Mouse (Mus musculus): ENCODE data around the gene Git1. TPM values are rescaled to one million over a fixed set of nuclear protein-coding genes. Genes with fewer than 3 reads are reported as not detected.

The Git1 gene
- polyA plus RNA-seq, 1 experiment from 2014 or later: 10.3 TPM

DNA sequence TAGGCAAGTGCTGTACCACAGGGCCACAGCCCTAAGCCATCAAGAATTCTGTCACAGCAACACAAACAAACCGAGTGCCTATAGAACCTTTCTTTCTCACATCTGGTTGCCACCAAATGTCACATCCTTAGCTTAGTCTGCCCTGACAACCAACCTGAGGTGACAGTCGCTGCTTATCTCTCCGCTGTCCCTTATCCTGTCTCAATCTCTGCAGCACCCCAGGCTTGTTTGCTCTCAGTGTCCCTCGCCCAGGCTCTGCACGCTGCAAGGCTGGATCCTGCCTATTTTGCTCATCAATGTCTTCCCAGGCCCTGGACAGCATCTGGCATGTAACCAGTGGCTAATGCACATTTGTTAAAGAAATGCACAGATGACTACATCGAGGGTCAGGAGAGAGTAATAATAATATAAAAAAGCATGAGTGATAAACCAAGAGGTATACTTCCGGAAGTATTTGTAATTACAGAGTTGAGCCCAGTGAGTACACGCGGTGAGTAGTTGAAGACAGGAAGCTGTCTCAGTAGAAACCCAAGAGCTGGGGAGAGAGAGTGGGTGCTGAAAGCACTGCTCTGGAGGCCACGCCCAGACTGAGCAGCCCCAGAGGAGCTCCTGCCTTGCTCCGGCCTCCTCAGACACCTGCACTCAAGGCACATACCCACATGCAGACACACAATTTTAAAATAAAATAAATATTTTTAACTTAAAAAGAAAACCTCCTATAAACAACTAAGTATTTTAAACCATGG, 9.7 kb upstream of the Git1 start:
- WGBS: 55% methylated on average over 11 of the region's 11 CpGs
- no peak for ATAC-seq (ENCODE audit: insufficient number of reproducible peaks, insufficient read depth, low FRiP score, low TSS enrichment, low read depth)
- Histone ChIP-seq H3K9ac (replicated peaks) (no peak overlapping the region), H3K36me3 (no peaks in the 10 kb centered on the region), H3K4me3 (replicated peaks) (no peak overlapping the region), H3K4me1 (replicated peaks) (peaks cover 43% of the 10 kb centered on the region), H3K27me3 (no peaks in the 10 kb centered on the region), H3K4me2 (no peak overlapping the region), H3K9me3 (no peaks in the 10 kb centered on the region), H3K27ac (no peak overlapping the region)

DNA sequence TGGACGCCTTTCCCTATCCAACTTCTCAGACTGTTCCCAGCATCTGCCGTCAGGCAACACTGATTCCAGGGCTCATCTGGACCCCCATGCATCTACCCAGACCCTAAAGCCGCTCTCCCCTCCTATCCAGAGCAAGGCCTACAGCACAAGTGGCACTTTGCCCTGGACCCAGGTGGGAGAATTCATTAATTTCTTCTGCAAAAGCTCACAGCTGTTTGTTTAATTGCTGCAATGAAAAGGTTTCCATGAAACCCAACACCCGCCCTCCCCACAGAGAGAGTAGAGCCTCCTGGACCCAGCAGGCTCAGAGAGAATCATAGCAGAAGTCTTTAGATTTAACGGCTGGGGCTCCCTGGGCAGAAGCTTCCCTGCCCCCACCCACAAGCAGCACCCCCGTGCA, 8.1 kb upstream of the Git1 start:
- no peaks in the 10 kb centered on the region for H3K36me3 ChIP-seq
- no peak overlapping the region for H3K9ac ChIP-seq (replicated peaks)
- H3K4me2 ChIP-seq: peak overlapping the region; percentile 37
- H3K27ac ChIP-seq: peak overlapping the region; percentile 80
- 25% methylated on average over 6 of the region's 6 CpGs for WGBS
- H3K9me3 ChIP-seq: no peaks in the 10 kb centered on the region
- no peak overlapping the region for H3K4me3 ChIP-seq (replicated peaks)
- no peaks in the 10 kb centered on the region for H3K27me3 ChIP-seq
- ATAC-seq (ENCODE audit: insufficient number of reproducible peaks, insufficient read depth, low FRiP score, low TSS enrichment, low read depth): peak; percentile 4; the same call in 1 of the 2 replicates
- H3K4me1 ChIP-seq (replicated peaks): peaks cover 50% of the 10 kb centered on the region

DNA sequence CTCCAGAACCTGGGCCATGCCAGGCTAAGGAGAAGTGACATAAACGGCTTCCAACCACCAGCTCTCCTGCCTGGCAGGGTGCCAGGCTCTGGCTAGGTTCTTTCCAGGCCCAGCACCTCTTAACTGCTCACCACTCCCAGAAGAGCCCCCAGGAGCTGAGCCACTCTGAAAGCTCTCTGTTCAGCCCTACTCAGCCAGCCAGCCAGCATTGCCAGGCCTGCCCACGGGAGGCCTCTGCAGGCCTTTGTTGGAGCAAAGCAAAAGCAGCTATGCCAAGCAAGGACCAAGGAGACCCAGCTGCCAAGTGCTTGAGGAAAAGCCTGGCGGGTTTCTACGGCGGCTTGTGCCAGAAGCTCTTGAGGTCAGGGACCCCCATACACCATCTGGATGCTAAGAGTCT, 6.6 kb upstream of the Git1 start:
- Histone ChIP-seq H3K9ac (replicated peaks) (0 out of 2 replicates have a peak overlapping the region, but pooled peaks have one; percentile 18), H3K4me2 (peak overlapping the region; percentile 11), H3K27ac (peak overlapping the region; percentile 31; the same call in 1 of the 2 replicates), H3K9me3 (no peaks in the 10 kb centered on the region), H3K4me1 (replicated peaks) (peaks cover 61% of the 10 kb centered on the region), H3K36me3 (no peaks in the 10 kb centered on the region), H3K4me3 (replicated peaks) (no peak overlapping the region), H3K27me3 (no peaks in the 10 kb centered on the region)
- WGBS: 69% methylated on average over 5 of the region's 5 CpGs
- no peak for ATAC-seq (ENCODE audit: insufficient number of reproducible peaks, insufficient read depth, low FRiP score, low TSS enrichment, low read depth)

DNA sequence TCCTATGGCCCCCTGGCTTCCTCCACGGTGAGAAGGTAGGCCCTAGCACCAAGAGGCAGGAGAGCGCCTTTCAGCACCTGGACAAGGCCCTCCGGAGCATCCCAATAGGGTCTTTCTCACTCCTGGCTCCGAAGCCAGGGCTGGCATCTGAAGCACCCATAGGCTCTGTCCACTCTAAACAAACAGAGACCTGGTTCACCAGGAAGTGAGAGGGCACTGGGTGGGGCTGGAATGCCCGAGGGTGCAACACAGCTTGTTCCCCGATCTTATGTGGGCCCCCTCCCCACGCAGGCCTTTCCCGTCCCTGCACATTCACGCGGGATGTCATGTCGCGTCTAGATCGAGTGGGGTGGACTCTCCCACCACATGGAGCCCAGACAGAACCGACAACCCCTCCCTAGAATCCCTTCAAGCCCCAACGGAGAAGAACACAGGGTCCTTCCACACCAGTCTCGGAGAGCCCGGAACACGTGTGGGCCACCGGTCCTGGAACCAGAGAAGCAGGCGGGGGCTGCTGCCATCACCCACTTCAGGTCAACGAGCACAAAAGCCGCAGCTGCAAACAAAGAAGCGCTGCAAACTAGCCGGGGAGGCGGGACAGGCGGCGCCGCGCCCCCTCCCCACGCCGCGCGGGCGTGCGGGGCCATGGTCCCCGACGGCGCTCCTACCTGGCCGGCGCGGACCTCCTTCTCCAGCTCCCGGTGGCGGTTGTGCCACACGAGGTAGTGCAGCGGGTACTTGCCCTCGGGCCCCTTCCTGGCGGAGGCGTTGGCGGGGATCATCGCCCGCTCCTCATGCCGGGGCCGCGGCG, 4.4 kb upstream of the Git1 start:
- Histone ChIP-seq H3K4me3 (replicated peaks) (peak overlapping the region; percentile 85), H3K4me2 (peak overlapping the region; percentile 90), H3K4me1 (replicated peaks) (peaks cover 75% of the 10 kb centered on the region), H3K27me3 (no peaks in the 10 kb centered on the region), H3K9me3 (no peaks in the 10 kb centered on the region), H3K9ac (replicated peaks) (peak overlapping the region; percentile 90), H3K36me3 (no peaks in the 10 kb centered on the region), H3K27ac (no peak overlapping the region)
- 3% methylated on average over 55 of the region's 55 CpGs for WGBS
- ATAC-seq (ENCODE audit: insufficient number of reproducible peaks, insufficient read depth, low FRiP score, low TSS enrichment, low read depth): no peak

DNA sequence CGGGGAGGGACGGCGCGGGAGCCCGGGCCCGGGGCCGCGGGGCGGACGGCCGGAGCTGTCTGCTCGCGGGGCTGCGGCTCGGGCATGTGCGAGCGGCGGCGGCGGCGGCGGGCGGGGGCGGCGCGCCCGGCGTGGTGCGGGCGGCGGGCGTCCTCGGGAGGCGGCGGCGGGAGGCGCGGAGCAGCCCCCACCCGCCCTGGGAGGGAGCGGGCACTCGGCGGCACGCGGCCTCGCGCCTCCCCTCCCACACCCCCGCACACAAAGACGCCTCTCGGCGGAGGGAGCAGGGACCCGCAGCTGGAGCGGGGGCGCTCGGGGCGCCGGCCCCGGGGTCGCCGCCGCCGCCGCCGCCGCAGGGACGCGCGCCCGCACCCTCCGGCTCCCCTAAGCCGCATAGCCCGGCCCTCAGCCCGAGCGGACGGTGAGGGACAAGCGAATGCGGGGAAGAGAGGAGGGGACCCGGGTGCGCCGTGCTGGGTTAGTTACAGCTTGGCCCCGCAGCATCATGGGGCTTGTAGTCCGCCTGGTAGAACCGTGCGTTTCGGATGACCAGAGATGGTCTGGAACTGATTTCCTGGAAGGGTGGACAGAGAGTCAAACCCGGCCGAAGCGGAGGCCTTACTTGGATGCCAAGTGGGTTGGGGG, 3.6 kb upstream of the Git1 start, which contains the start of gene Ankrd13b:
TSS of gene Ankrd13b (minus strand) at position 88 of the 645 bp plus-strand sequence.
- WGBS: 1% methylated on average over 58 of the region's 87 CpGs
- peak within 1 kb of the TSS; percentile 90 for H3K4me2 ChIP-seq
- ATAC-seq (ENCODE audit: insufficient number of reproducible peaks, insufficient read depth, low FRiP score, low TSS enrichment, low read depth): 0 out of 2 replicates have a peak, but pooled peaks have one; percentile 15
- no peaks in the 10 kb centered on the region for H3K9me3 ChIP-seq
- H3K4me1 ChIP-seq (replicated peaks): peaks cover 79% of the 10 kb centered on the region
- H3K27ac ChIP-seq: peak within 1 kb of the TSS; percentile 66; the same call in 1 of the 2 replicates
- peak within 1 kb of the TSS; percentile 85 for H3K4me3 ChIP-seq (replicated peaks)
- no peaks in the 10 kb centered on the region for H3K27me3 ChIP-seq
- no peaks in the 10 kb centered on the region for H3K36me3 ChIP-seq
- H3K9ac ChIP-seq (replicated peaks): peak within 1 kb of the TSS; percentile 90

DNA sequence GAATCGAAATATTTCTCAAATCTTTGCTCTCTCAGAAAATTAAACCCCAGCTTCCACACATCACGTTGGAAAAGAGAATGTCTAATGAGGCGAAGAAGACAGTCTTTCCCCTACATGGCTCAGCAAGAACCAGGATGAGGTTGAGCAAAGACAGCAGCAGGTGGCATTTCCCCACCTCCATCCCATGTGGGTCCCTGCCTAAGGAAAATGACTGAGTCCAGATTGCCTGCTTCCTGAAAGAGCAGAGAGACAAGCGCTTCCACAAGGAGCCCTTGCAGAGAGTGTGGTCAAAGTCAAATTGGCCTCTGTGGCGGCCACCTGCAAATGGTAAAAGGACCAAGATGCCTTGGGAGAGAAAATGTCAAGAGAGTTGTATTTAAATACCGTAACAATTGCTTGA, 2.9 kb upstream of the Git1 start:
- Histone ChIP-seq H3K4me1 (replicated peaks) (peaks cover 79% of the 10 kb centered on the region), H3K4me3 (replicated peaks) (peak overlapping the region; percentile 85; the same call in 1 of the 2 replicates), H3K27ac (no peak overlapping the region), H3K36me3 (no peaks in the 10 kb centered on the region), H3K4me2 (peak overlapping the region; percentile 90), H3K27me3 (no peaks in the 10 kb centered on the region), H3K9ac (replicated peaks) (no peak overlapping the region), H3K9me3 (no peaks in the 10 kb centered on the region)
- 68% methylated on average over 6 of the region's 6 CpGs for WGBS
- ATAC-seq (ENCODE audit: insufficient number of reproducible peaks, insufficient read depth, low FRiP score, low TSS enrichment, low read depth): no peak

DNA sequence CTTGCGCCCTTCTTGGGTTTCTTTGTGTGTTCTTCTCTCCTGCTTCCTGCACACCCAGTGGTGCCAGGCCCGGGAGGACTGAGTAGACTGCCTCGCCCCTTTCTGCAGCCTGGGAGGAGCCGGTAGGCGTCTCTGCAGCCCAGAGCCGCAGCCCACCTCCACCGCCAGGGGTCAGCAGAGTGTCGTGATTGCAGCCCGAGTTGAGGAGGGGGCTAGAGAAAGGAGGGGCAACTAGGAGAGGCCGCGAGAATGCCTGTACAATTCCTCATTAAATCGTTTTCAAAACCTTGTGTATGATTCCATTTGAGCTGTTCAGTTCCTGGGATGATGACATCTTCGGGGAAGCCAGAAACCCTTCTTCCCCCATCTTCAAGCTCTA, 2.2 kb upstream of the Git1 start:
- H3K27ac ChIP-seq: peak overlapping the region; percentile 93
- ATAC-seq (ENCODE audit: insufficient number of reproducible peaks, insufficient read depth, low FRiP score, low TSS enrichment, low read depth): peak; percentile 58
- under 1% methylated on average over 13 of the region's 13 CpGs for WGBS
- no peaks in the 10 kb centered on the region for H3K27me3 ChIP-seq
- H3K9ac ChIP-seq (replicated peaks): no peak overlapping the region
- no peaks in the 10 kb centered on the region for H3K36me3 ChIP-seq
- peak overlapping the region; percentile 86 for H3K4me2 ChIP-seq
- no peaks in the 10 kb centered on the region for H3K9me3 ChIP-seq
- H3K4me1 ChIP-seq (replicated peaks): peaks cover 78% of the 10 kb centered on the region
- peak overlapping the region; percentile 97 for H3K4me3 ChIP-seq (replicated peaks)

DNA sequence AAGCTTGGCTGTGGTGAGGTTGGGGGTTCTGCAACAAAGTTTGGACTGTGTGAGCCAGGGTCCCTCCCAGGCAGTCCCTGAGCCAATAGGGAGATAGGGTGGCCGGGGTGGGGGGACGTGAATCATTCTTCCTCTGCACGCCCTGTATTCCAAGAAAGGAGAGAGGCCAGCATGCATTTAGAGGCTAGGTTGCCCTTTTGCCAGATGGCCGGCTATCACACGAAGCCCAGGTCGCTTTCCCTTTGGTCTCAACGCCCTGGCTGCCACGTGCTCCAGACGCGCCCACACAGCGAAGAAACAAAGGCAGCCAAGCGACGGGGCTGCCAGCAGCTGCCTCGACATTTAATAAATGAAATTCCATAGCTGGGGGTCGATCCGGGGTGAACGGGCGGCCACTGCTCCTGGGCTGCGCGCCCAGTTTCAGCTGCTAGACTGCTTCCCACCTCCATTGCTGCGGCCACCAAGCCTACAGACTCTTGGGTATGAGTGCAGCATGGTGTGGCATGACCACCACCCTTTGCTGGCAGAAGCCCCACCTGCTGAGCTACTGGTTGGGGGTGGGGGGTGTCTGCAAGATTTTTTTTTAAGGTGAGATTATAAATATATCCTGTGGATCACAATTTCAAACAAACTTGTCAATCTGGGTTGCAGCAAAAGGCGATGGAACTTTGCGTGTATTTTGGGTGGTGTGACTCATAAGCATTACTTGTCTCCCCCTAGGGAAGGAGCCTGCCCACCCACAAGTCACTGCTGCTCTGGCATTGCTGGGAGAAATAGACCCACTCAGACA, 1.7 kb upstream of the Git1 start:
- peak overlapping the region; percentile 50 for H3K9ac ChIP-seq (replicated peaks)
- H3K27me3 ChIP-seq: no peaks in the 10 kb centered on the region
- no peaks in the 10 kb centered on the region for H3K36me3 ChIP-seq
- H3K9me3 ChIP-seq: no peaks in the 10 kb centered on the region
- H3K4me1 ChIP-seq (replicated peaks): peaks cover 72% of the 10 kb centered on the region
- ATAC-seq (ENCODE audit: insufficient number of reproducible peaks, insufficient read depth, low FRiP score, low TSS enrichment, low read depth): peak; percentile 69; the same call in 1 of the 2 replicates
- H3K27ac ChIP-seq: peak overlapping the region; percentile 93
- peak overlapping the region; percentile 97 for H3K4me3 ChIP-seq (replicated peaks)
- WGBS: 0% methylated on average over 23 of the region's 23 CpGs
- H3K4me2 ChIP-seq: peak overlapping the region; percentile 86

DNA sequence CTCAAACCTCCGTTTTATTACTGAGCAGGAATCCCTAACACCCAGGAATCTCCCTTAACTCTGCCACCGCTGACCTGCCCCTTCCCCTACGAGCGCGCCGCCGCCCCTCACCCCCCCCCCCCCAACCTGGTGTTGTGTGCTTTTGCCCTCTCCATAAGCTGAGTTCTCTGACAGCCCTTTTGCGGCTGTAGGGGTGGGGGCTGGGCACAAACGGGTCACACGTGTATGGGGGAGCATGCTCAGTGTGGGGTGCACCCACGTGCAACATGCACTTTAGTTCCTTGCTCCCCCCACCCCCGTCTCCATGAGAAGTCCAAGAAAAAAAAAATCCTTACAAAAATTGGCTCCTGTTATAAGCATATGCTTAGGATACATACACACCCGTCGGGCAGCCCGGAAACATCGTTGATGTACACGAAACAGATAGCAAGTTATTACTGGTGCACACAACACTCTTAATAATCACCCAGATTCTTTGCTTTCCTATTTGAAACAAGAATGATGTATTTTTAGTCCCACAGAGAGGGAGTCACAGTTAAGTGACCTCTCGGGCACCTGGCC, 971 bp upstream of the Git1 start:
- Histone ChIP-seq H3K4me2 (peak overlapping the region; percentile 86), H3K9me3 (no peaks in the 10 kb centered on the region), H3K36me3 (no peaks in the 10 kb centered on the region), H3K4me1 (replicated peaks) (peaks cover 72% of the 10 kb centered on the region), H3K4me3 (replicated peaks) (peak overlapping the region; percentile 97), H3K27ac (peak overlapping the region; percentile 93), H3K9ac (replicated peaks) (peak overlapping the region; percentile 50; the same call in 1 of the 2 replicates), H3K27me3 (no peaks in the 10 kb centered on the region)
- no peak for ATAC-seq (ENCODE audit: insufficient number of reproducible peaks, insufficient read depth, low FRiP score, low TSS enrichment, low read depth)
- 1% methylated on average over 18 of the region's 18 CpGs for WGBS

DNA sequence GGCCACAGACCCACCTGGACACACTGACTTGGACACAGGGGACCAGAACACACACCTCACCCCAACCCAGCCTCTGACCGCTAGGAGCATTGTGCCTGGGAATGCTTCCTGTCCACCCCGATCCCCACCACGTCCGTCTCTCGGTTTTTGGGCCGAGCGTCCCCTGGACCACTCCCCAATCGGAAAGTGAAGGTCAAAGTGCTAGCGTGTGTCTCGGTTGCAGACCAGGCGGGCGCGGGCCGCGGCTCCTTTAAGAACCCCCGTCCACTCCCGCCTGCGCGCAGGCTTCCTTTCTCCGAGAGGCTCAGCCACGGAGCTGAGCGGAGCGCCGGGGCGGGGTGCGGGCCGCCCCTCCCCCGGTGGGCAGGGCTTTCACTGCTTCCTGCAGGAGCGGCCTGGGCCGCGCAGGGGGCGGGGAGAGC, 440 bp upstream of the Git1 start:
- Histone ChIP-seq H3K27ac (peak overlapping the region; percentile 93), H3K4me3 (replicated peaks) (peak overlapping the region; percentile 97), H3K36me3 (no peaks in the 10 kb centered on the region), H3K9ac (replicated peaks) (peak overlapping the region; percentile 55; the same call in 1 of the 2 replicates), H3K4me1 (replicated peaks) (peaks cover 72% of the 10 kb centered on the region), H3K4me2 (peak overlapping the region; percentile 86), H3K27me3 (no peaks in the 10 kb centered on the region), H3K9me3 (no peaks in the 10 kb centered on the region)
- under 1% methylated on average over 32 of the region's 32 CpGs for WGBS
- peak; percentile 42; the same call in 1 of the 2 replicates for ATAC-seq (ENCODE audit: insufficient number of reproducible peaks, insufficient read depth, low FRiP score, low TSS enrichment, low read depth)
